Mouse (Mus musculus) myocyte (in vitro differentiated cells): ENCODE results near the gene Sppl2a. TPM values are rescaled to one million over a fixed set of nuclear protein-coding genes. Genes with fewer than 3 reads are reported as not detected.
A peak's percentile ranks its signal among the peaks of the same experiment; 100 is the strongest.

ENCODE experiments used
- H3K27me3 ChIP-seq: one replicate; pipeline ENCODE4 v1.6.1; 2011; ENCODE audit not compliant: control insufficient read depth, insufficient read depth, insufficient read length
- H3K36me3 ChIP-seq: one replicate; pipeline ENCODE4 v1.6.1; 2011; ENCODE audit not compliant: control insufficient read depth, insufficient read depth
- H3K4me2 ChIP-seq: one replicate; pipeline ENCODE4 v1.6.1; 2011; ENCODE audit warnings: low read depth, control low read depth
- H3K4me3 ChIP-seq: one replicate; pipeline ENCODE4 v1.5.1; 2011; ENCODE audit warnings: mild to moderate bottlenecking, control low read depth, moderate library complexity
- H3K79me2 ChIP-seq: one replicate; pipeline ENCODE4 v1.6.1; 2011; ENCODE audit not compliant: control insufficient read depth, insufficient read depth
- H3ac ChIP-seq: one replicate; pipeline ENCODE4 v1.6.1; 2011; ENCODE audit not compliant: control insufficient read depth, insufficient read length
- CEBPB ChIP-seq: IDR thresholded peaks from 2 replicates; pipeline ENCODE4 v1.6.1; 2011; ENCODE audit warnings: mild to moderate bottlenecking, moderate library complexity; ENCODE audit not compliant: poor library complexity, insufficient read depth, severe bottlenecking
- E2F4 ChIP-seq: IDR thresholded peaks from one replicate; pipeline ENCODE4 v1.6.1; 2011; ENCODE audit warnings: mild to moderate bottlenecking, control low read depth, moderate library complexity; ENCODE audit not compliant: insufficient read depth
- MAX ChIP-seq: IDR thresholded peaks from one replicate; pipeline ENCODE4 v1.6.1; 2011; ENCODE audit warnings: low read depth, mild to moderate bottlenecking, control low read depth
- MYOD1 ChIP-seq, 3 experiments: IDR thresholded peaks; one replicate each; pipeline ENCODE4 v1.6.1; 2011; ENCODE audit warnings: control low read depth in 2 of 3, low read depth in 2 of 3, mild to moderate bottlenecking in 2 of 3, moderate library complexity in 1 of 3; ENCODE audit not compliant: insufficient read length in 2 of 3, control insufficient read depth in 1 of 3
- MYOG ChIP-seq, 3 experiments: IDR thresholded peaks; one replicate each; pipeline ENCODE4 v1.6.1; 2011; ENCODE audit warnings: control low read depth in 2 of 3, low read depth in 2 of 3, mild to moderate bottlenecking in 2 of 3; ENCODE audit not compliant: insufficient read length in 2 of 3, control insufficient read depth in 1 of 3, insufficient read depth in 1 of 3
- POLR2A ChIP-seq: IDR thresholded peaks from one replicate; pipeline ENCODE4 v1.6.1; 2011; ENCODE audit warnings: low read depth, mild to moderate bottlenecking, control low read depth, moderate library complexity; ENCODE audit not compliant: insufficient read length
- POLR2AphosphoS2 ChIP-seq: IDR thresholded peaks from one replicate; pipeline ENCODE4 v1.6.1; 2011; ENCODE audit warnings: low read depth, control low read depth; ENCODE audit not compliant: insufficient read length
- REST ChIP-seq: IDR thresholded peaks from one replicate; pipeline ENCODE4 v1.6.1; 2011; ENCODE audit warnings: mild to moderate bottlenecking, control low read depth, moderate library complexity; ENCODE audit not compliant: insufficient read depth, insufficient read length
- SRF ChIP-seq: IDR thresholded peaks from one replicate; pipeline ENCODE4 v1.6.1; 2011; ENCODE audit warnings: low read depth; ENCODE audit not compliant: control insufficient read depth, insufficient read length
- TCF12 ChIP-seq: IDR thresholded peaks from one replicate; pipeline ENCODE4 v1.6.1; 2011; ENCODE audit warnings: mild to moderate bottlenecking, control low read depth; ENCODE audit not compliant: poor library complexity, insufficient read depth, severe bottlenecking
- TCF3 ChIP-seq: IDR thresholded peaks from one replicate; pipeline ENCODE4 v1.6.1; 2011; ENCODE audit warnings: low read depth, control low read depth; ENCODE audit not compliant: insufficient read length
- USF1 ChIP-seq: IDR thresholded peaks from one replicate; pipeline ENCODE4 v1.6.1; 2011; ENCODE audit warnings: low read depth, mild to moderate bottlenecking, control low read depth, moderate library complexity
- polyA plus RNA-seq: library from polyadenylated mRNA; unstranded; fragments of >200 nt; fragmentation: generic; extraction: Trizol; gene quantifications from one replicate; pipeline ENCODE4 v1.2.1, GENCODE M21; 2012; ENCODE audit warnings: missing spikeins

The Sppl2a gene
- polyA plus RNA-seq, 1 experiment, result 14.9 TPM

- no peaks in the 10 kb centered on the region for H3K36me3 ChIP-seq
- H3K4me3 ChIP-seq, result peak within 1 kb of the TSS; percentile 99
- TF ChIP-seq E2F4, result no peak
- no peak for TF ChIP-seq CEBPB
- peak; percentile 96 for TF ChIP-seq POLR2A
- TF ChIP-seq TCF12, result no peak
- TF ChIP-seq MAX, result no peak
- TF ChIP-seq MYOD1 (IDR thresholded peaks at IDR 0.05; ENCODE audit: control insufficient read depth in 1 of 3, insufficient read length in 2 of 3, low read depth in 2 of 3), result peak in 1 of 3 experiments; percentile 40
- TF ChIP-seq SRF, result peak; percentile 54
- TF ChIP-seq REST, result no peak
- TF ChIP-seq POLR2AphosphoS2, result peak; percentile 96
- TF ChIP-seq TCF3, result no peak
- peak; percentile 93 for TF ChIP-seq USF1
- peak in 1 of 3 experiments; percentile 41 for TF ChIP-seq MYOG (IDR thresholded peaks at IDR 0.05; ENCODE audit: control insufficient read depth in 1 of 3, insufficient read depth in 1 of 3, insufficient read length in 2 of 3, low read depth in 2 of 3)
Observed at GRCm38 (mm10) chr2:126875871-126876796, 56.9 kb downstream of the Sppl2a start, which contains the start of gene Trpm7. TSS of gene Trpm7 (minus strand) at chr2:126876230.

GRCm38 (mm10) chr2:126875516-126875835 lies 57.6 kb downstream of the Sppl2a start:
- Histone ChIP-seq H3K4me3 (peak overlapping the region; percentile 99), H3K79me2 (peaks cover 51% of the 10 kb centered on the region), H3ac (peak overlapping the region; percentile 53), H3K4me2 (peak overlapping the region; percentile 79), H3K36me3 (no peaks in the 10 kb centered on the region), H3K27me3 (no peaks in the 10 kb centered on the region)
- no peak for TF ChIP-seq TCF12
- TF ChIP-seq E2F4, result no peak
- no peak for TF ChIP-seq POLR2AphosphoS2
- TF ChIP-seq REST, result no peak
- TF ChIP-seq MYOG (IDR thresholded peaks at IDR 0.05; ENCODE audit: control insufficient read depth in 1 of 3, insufficient read depth in 1 of 3, insufficient read length in 2 of 3, low read depth in 2 of 3), result no peak
- TF ChIP-seq MYOD1 (IDR thresholded peaks at IDR 0.05; ENCODE audit: control insufficient read depth in 1 of 3, insufficient read length in 2 of 3, low read depth in 2 of 3), result no peak
- no peak for TF ChIP-seq TCF3
- no peak for TF ChIP-seq CEBPB
- TF ChIP-seq POLR2A, result no peak
- TF ChIP-seq MAX, result no peak
- TF ChIP-seq USF1, result no peak
- no peak for TF ChIP-seq SRF

More at GRCm38 (mm10) chr2:126875871-126876796, 56.9 kb downstream of the Sppl2a start, which contains the start of gene Trpm7:
- Histone ChIP-seq H3K79me2 (peaks cover 44% of the 10 kb centered on the region), H3K4me2 (peak within 1 kb of the TSS; percentile 93), H3K27me3 (no peaks in the 10 kb centered on the region), H3ac (peak within 1 kb of the TSS; percentile 53)

- H3K4me3 ChIP-seq, result peak overlapping the region; percentile 99
- no peaks in the 10 kb centered on the region for H3K36me3 ChIP-seq
- H3ac ChIP-seq, result peak overlapping the region; percentile 53
- no peaks in the 10 kb centered on the region for H3K27me3 ChIP-seq
- H3K4me2 ChIP-seq, result peak overlapping the region; percentile 79
- peaks cover 56% of the 10 kb centered on the region for H3K79me2 ChIP-seq
- no peak for TF ChIP-seq MAX
- TF ChIP-seq MYOD1 (IDR thresholded peaks at IDR 0.05; ENCODE audit: control insufficient read depth in 1 of 3, insufficient read length in 2 of 3, low read depth in 2 of 3), result no peak
- TF ChIP-seq REST, result no peak
- no peak for TF ChIP-seq CEBPB
- TF ChIP-seq POLR2AphosphoS2, result no peak
- no peak for TF ChIP-seq POLR2A
- TF ChIP-seq TCF3, result no peak
- TF ChIP-seq E2F4, result no peak
- no peak for TF ChIP-seq TCF12
- TF ChIP-seq MYOG (IDR thresholded peaks at IDR 0.05; ENCODE audit: control insufficient read depth in 1 of 3, insufficient read depth in 1 of 3, insufficient read length in 2 of 3, low read depth in 2 of 3), result no peak
- TF ChIP-seq SRF, result no peak
- TF ChIP-seq USF1, result no peak
Observed at GRCm38 (mm10) chr2:126874809-126875515, 58.1 kb downstream of the Sppl2a start.

- H3K4me3 ChIP-seq, result no peak overlapping the region
- no peak overlapping the region for H3ac ChIP-seq
- no peaks in the 10 kb centered on the region for H3K36me3 ChIP-seq
- peaks cover 100% of the 10 kb centered on the region for H3K79me2 ChIP-seq
- no peaks in the 10 kb centered on the region for H3K27me3 ChIP-seq
- no peak overlapping the region for H3K4me2 ChIP-seq
- TF ChIP-seq USF1 (no peak), MYOG (IDR thresholded peaks at IDR 0.05; ENCODE audit: control insufficient read depth in 1 of 3, insufficient read depth in 1 of 3, insufficient read length in 2 of 3, low read depth in 2 of 3) (no peak), POLR2A (no peak), TCF3 (no peak), SRF (no peak)
Observed at GRCm38 (mm10) chr2:126866301-126866700, 66.7 kb downstream of the Sppl2a start.
